Mouse (Mus musculus): ENCODE data around the gene Gm49403.

DNA sequence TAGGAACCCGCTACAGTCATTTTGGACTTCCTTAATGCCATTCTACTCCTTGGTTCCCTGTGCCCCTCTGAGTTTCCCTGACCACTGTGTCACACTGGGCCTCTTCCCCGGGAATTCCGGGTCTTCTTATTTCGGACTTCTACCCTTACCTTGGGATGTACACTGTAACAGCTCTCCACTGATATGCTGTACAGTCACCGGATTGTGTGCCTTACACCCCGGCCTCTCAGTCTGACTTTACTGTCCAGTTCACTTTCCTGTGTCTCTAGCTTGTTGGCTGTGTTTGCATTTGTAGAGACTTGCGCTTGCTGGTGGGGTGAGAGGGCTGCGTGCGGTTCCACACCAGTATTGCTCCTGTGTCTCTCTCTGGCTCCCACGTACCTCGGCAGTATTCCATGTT lies 46.4 kb downstream of the Gm49403 start:
- TF ChIP-seq CTCF (conservative IDR thresholded peaks at IDR 0.05; ENCODE audit: insufficient read depth, insufficient read length, low read depth, low read length) (no peak), POLR2A (IDR thresholded peaks at IDR 0.05; ENCODE audit: low read depth, low read length) (no peak)

Measured in kidney, adult 2 months (tissue).